Mouse (Mus musculus) cerebellum, adult 18-20 months (tissue): Measurements from ENCODE around the gene Cptp.

Experiments used
- DNase-seq, 2 experiments: peaks; one replicate each; pipeline ENCODE4 v3.0.0; 2021

Gene Cptp

GRCm38 (mm10) chr4:155840076-155841002 lies 28.9 kb downstream of the Cptp start:
- DNase-seq: no peak

GRCm38 (mm10) chr4:155839483-155839910 lies 29.7 kb downstream of the Cptp start, which contains the start of gene Mxra8:
Gene Mxra8, plus strand, starts transcription at chr4:155839680.
- DNase-seq: peak in 1 of 2 experiments; percentile 21

- no peak for DNase-seq
These were observed 30.8 kb downstream of the Cptp start for GRCm38 (mm10) chr4:155838187-155839153.

DNA sequence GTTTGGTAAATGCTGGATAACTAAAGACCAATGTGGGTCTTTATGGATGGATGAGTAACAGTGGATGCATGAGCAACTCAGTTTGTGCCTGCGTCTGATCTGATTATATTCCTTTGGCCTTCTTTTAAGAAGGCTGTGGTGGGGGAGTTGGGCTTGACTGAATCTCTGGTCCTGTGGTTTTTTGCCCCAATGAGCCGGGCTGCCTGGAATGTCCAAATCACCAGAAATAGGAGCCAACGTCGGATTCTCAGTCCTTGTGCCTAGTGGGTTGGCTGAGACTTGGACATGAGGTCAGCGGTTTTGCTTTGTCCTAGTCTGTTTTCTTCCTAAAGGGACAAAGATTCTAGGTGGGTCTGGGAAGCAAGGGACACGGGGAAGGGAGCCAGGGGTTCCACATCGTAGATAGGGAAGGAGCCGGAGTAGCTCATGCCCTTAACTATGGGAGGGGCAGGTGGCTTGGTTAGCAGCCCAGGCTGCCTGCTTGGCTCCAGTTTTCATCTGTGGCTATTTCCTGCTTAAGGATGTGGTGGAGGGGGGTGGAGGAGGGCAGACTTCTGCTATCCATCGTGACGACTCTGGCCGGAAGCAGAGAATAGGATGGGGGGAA lies 31.7 kb downstream of the Cptp start:
- DNase-seq: no peak

DNA sequence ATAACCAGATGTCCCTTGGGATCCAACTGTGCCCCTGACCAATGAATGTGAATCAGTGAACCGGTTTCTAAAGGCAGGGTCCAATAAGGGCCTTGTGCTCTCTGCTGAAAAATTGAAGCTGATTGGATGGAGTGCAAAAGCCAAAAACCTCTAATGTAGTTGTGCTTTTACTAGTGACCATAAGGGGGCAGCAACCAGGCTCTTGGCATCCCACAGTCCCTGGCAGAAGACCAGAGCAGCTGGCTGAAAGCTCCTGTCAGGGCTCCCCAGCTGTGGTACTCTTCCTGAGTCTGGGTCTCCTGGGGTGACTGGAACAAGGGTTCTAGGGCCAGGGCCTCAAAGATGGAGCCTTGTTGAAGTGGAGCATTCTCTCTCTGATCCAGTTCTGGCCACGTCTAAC lies 35.4 kb downstream of the Cptp start:
- peak; percentile 57 to 66 for DNase-seq

- no peak for DNase-seq
These were observed 36.0 kb downstream of the Cptp start for GRCm38 (mm10) chr4:155833234-155833633.

- no peak for DNase-seq
These were observed 36.9 kb downstream of the Cptp start for GRCm38 (mm10) chr4:155832321-155832720.

DNA sequence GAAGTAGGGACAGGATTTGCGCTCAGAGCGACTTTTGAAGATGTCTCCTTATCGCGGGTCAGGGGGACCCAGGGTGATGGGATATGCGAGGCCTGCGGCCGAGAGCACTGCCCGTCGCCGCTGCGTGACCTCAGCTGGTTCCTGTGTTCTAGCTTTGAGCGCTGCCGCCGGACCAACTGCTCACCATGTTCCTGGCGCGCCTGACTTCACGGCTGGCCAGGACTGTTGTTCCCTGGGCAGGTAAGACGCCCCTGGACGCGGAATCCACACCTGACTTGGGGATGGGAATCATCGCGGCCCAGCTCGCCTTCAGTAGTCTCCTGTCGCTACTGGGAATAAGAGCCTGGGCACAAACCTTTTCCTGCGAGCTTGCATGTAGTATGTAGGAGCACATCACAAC lies 37.4 kb downstream of the Cptp start:
- DNase-seq: peak in 1 of 2 experiments; percentile 36

- peak; percentile 96 for DNase-seq
These were observed 38.0 kb downstream of the Cptp start, which contains the start of gene Aurkaip1 for GRCm38 (mm10) chr4:155831205-155831766. Gene Aurkaip1, plus strand, starts transcription at chr4:155831272.

DNA sequence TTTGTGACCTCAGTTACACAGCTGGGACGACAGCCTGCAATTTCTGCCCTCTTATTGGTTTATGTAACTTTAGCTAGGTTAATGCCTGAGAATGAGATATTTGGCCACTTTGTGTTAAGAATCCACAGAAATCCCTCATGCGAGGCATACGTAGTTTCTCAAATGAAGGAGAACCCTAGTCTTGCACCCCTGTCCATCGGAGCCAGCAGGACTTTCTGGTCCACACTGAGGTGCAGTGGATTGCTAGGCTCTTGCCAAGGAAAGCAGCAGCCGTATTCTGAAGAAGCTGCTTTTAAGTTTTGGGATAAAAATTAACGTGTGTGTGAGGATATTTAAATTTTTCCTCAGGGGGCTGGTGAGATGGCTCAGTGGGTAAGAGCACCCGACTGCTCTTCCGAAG lies 38.6 kb downstream of the Cptp start:
- DNase-seq: no peak

GRCm38 (mm10) chr4:155829866-155830265 lies 39.4 kb downstream of the Cptp start:
- no peak for DNase-seq

DNA sequence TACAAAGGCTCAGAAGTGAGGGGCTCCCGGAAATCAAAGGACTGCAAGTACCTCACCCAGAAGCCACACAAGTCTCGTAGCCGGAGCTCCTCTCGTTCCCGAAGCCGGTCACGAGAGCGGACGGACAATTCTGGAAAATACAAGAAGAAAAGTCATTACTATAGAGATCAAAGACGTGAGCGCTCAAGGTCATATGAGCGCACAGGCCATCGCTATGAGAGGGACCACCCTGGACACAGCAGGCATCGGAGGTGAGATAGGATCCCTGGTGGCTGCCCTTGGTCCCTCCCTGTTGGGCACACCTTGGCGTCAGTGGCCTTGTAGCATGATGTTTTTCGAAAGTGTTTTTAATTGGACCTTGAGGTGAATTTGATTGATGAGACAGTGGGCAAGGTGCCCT lies 45.8 kb downstream of the Cptp start:
- DNase-seq: no peak

DNA sequence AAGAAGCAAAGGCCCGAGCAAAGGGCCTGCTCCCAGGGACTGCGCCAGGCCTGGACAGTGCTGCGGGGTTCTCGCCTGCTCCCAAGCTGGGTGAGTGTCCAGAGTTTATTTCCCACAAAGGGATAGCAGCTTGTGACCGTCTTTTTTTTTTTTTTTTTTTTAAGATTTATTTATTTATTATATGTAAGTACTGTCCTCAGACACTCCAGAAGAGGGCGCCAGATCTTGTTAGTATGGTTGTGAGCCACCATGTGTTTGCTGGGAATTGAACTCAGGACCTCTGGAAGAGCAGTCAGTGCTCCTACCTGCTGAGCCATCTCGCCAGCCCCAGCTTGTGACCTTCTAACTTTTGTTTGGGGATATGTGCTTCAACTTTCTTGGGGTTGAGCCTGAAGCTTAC lies 48.2 kb downstream of the Cptp start:
- no peak for DNase-seq

DNA sequence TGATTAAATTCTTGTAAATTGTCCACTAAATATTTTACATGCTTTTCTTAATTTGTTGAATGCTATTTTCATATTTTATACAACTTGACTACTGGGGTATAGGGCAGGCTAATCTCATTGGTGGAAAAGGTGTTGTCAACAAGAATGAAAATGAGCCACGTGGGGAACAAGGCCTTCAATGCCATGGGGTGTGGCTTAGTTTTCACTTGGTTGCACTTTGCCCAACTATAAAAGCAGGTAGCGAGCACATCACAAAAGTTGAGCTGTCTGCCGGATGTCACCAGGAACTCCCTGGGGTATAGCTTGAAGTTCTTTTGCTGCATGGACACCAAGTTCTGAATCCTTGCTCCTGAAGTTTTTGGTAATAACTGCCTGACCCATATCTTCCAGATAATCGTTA lies 51.7 kb downstream of the Cptp start:
- DNase-seq: no peak
